Mouse (Mus musculus): ENCODE data around the gene Foxp3. TPM values are rescaled to one million over a fixed set of nuclear protein-coding genes. Genes with fewer than 3 reads are reported as not detected.

The Foxp3 gene
- 0.06 TPM in 1 of 2 replicates, not detected in the other for polyA plus RNA-seq (2014; fragmentation: Nextera tagmentation; extraction: Ambion mirVana)

- H3K27me3 ChIP-seq (replicated peaks; ENCODE audit: control insufficient read depth, insufficient read depth, low read length): no peaks in the 10 kb centered on the region
- 29% methylated on average over 54 of the region's 72 CpGs for WGBS
- peak within 1 kb of the TSS; percentile 69 for H3K4me3 ChIP-seq (ENCODE audit: low read depth, low read length)
- no peaks in the 10 kb centered on the region for H3K9me3 ChIP-seq (ENCODE audit: control insufficient read depth, low read length)
- ATAC-seq (replicated peaks; ENCODE audit: low FRiP score) (peak; percentile 56; the same call in 1 of the 2 replicates), DNase-seq (ENCODE audit: low spot score) (no peak)
- H3K4me2 ChIP-seq: peak within 1 kb of the TSS; percentile 82
- no peaks in the 10 kb centered on the region for H3K36me3 ChIP-seq (ENCODE audit: control insufficient read depth, insufficient read depth, low read length)
- H3K9ac ChIP-seq (ENCODE audit: low read depth, low read length): peak within 1 kb of the TSS; percentile 77
- peaks cover 17% of the 10 kb centered on the region for H3K4me1 ChIP-seq (replicated peaks; ENCODE audit: control insufficient read depth, insufficient read depth, low read length)
- H3K27ac ChIP-seq (ENCODE audit: low read depth, low read length): peak within 1 kb of the TSS; percentile 79
These were observed at the start of gene Foxp3 for GRCm38 (mm10) chrX:7573176-7574086. Foxp3 (plus strand) TSS chrX:7573644.

GRCm38 (mm10) chrX:7524961-7525360 lies 48.5 kb upstream of the Foxp3 start:
- Histone ChIP-seq H3K4me1 (replicated peaks; ENCODE audit: control insufficient read depth, insufficient read depth, low read length) (no peaks in the 10 kb centered on the region), H3K9ac (ENCODE audit: low read depth, low read length) (no peak overlapping the region), H3K4me2 (no peak overlapping the region), H3K4me3 (ENCODE audit: low read depth, low read length) (no peak overlapping the region), H3K27me3 (replicated peaks; ENCODE audit: control insufficient read depth, insufficient read depth, low read length) (no peaks in the 10 kb centered on the region), H3K27ac (ENCODE audit: low read depth, low read length) (no peak overlapping the region), H3K36me3 (ENCODE audit: control insufficient read depth, insufficient read depth, low read length) (no peaks in the 10 kb centered on the region), H3K9me3 (ENCODE audit: control insufficient read depth, low read length) (no peaks in the 10 kb centered on the region)
- DNase-seq (ENCODE audit: low spot score) (no peak), ATAC-seq (replicated peaks; ENCODE audit: low FRiP score) (no peak)
- 58% methylated on average over 3 of the region's 3 CpGs for WGBS

GRCm38 (mm10) chrX:7553474-7553873 lies 20.0 kb upstream of the Foxp3 start:
- no peak overlapping the region for H3K4me3 ChIP-seq (ENCODE audit: low read depth, low read length)
- no peaks in the 10 kb centered on the region for H3K36me3 ChIP-seq (ENCODE audit: control insufficient read depth, insufficient read depth, low read length)
- H3K4me2 ChIP-seq: no peak overlapping the region
- H3K4me1 ChIP-seq (replicated peaks; ENCODE audit: control insufficient read depth, insufficient read depth, low read length): no peaks in the 10 kb centered on the region
- H3K27ac ChIP-seq (ENCODE audit: low read depth, low read length): no peak overlapping the region
- no peaks in the 10 kb centered on the region for H3K9me3 ChIP-seq (ENCODE audit: control insufficient read depth, low read length)
- no peak for DNase-seq (ENCODE audit: low spot score)
- H3K27me3 ChIP-seq (replicated peaks; ENCODE audit: control insufficient read depth, insufficient read depth, low read length): no peaks in the 10 kb centered on the region
- no peak for ATAC-seq (replicated peaks; ENCODE audit: low FRiP score)
- no peak overlapping the region for H3K9ac ChIP-seq (ENCODE audit: low read depth, low read length)
- 78% methylated on average over 4 of the region's 4 CpGs for WGBS

- Histone ChIP-seq H3K4me3 (ENCODE audit: low read depth, low read length) (no peak overlapping the region), H3K9me3 (ENCODE audit: control insufficient read depth, low read length) (no peaks in the 10 kb centered on the region), H3K4me2 (no peak overlapping the region), H3K9ac (ENCODE audit: low read depth, low read length) (no peak overlapping the region), H3K27me3 (replicated peaks; ENCODE audit: control insufficient read depth, insufficient read depth, low read length) (no peaks in the 10 kb centered on the region), H3K4me1 (replicated peaks; ENCODE audit: control insufficient read depth, insufficient read depth, low read length) (no peaks in the 10 kb centered on the region), H3K36me3 (ENCODE audit: control insufficient read depth, insufficient read depth, low read length) (no peaks in the 10 kb centered on the region), H3K27ac (ENCODE audit: low read depth, low read length) (no peak overlapping the region)
- whole genome bisulfite sequencing: 27% methylated on average over 2 of the region's 2 CpGs
- DNase-seq (ENCODE audit: low spot score) (no peak), ATAC-seq (replicated peaks; ENCODE audit: low FRiP score) (no peak)
These were observed 10.4 kb upstream of the Foxp3 start for GRCm38 (mm10) chrX:7563076-7563475.

GRCm38 (mm10) chrX:7566352-7566751 lies 7.1 kb upstream of the Foxp3 start:
- Histone ChIP-seq H3K9ac (ENCODE audit: low read depth, low read length) (no peak overlapping the region), H3K9me3 (ENCODE audit: control insufficient read depth, low read length) (no peaks in the 10 kb centered on the region), H3K4me3 (ENCODE audit: low read depth, low read length) (no peak overlapping the region), H3K36me3 (ENCODE audit: control insufficient read depth, insufficient read depth, low read length) (no peaks in the 10 kb centered on the region), H3K27ac (ENCODE audit: low read depth, low read length) (no peak overlapping the region), H3K4me1 (replicated peaks; ENCODE audit: control insufficient read depth, insufficient read depth, low read length) (no peaks in the 10 kb centered on the region; the same call in 1 of the 2 replicates), H3K4me2 (no peak overlapping the region), H3K27me3 (replicated peaks; ENCODE audit: control insufficient read depth, insufficient read depth, low read length) (no peaks in the 10 kb centered on the region)
- WGBS: 66% methylated on average over 6 of the region's 6 CpGs
- no peak for ATAC-seq (replicated peaks; ENCODE audit: low FRiP score)
- no peak for DNase-seq (ENCODE audit: low spot score)

- H3K27me3 ChIP-seq (replicated peaks; ENCODE audit: control insufficient read depth, insufficient read depth, low read length): no peaks in the 10 kb centered on the region
- DNase-seq (ENCODE audit: low spot score) (no peak), ATAC-seq (replicated peaks; ENCODE audit: low FRiP score) (no peak)
- no peak overlapping the region for H3K4me2 ChIP-seq
- no peaks in the 10 kb centered on the region for H3K9me3 ChIP-seq (ENCODE audit: control insufficient read depth, low read length)
- peaks cover 7% of the 10 kb centered on the region for H3K4me1 ChIP-seq (replicated peaks; ENCODE audit: control insufficient read depth, insufficient read depth, low read length)
- no peak overlapping the region for H3K27ac ChIP-seq (ENCODE audit: low read depth, low read length)
- no peaks in the 10 kb centered on the region for H3K36me3 ChIP-seq (ENCODE audit: control insufficient read depth, insufficient read depth, low read length)
- no peak overlapping the region for H3K4me3 ChIP-seq (ENCODE audit: low read depth, low read length)
- no peak overlapping the region for H3K9ac ChIP-seq (ENCODE audit: low read depth, low read length)
- 54% methylated on average over 9 of the region's 9 CpGs for WGBS
These were observed 6.0 kb upstream of the Foxp3 start for GRCm38 (mm10) chrX:7567491-7567890.

- Histone ChIP-seq H3K4me1 (replicated peaks; ENCODE audit: control insufficient read depth, insufficient read depth, low read length) (peaks cover 17% of the 10 kb centered on the region), H3K27me3 (replicated peaks; ENCODE audit: control insufficient read depth, insufficient read depth, low read length) (no peaks in the 10 kb centered on the region), H3K27ac (ENCODE audit: low read depth, low read length) (no peak overlapping the region), H3K9me3 (ENCODE audit: control insufficient read depth, low read length) (no peaks in the 10 kb centered on the region), H3K4me3 (ENCODE audit: low read depth, low read length) (no peak overlapping the region), H3K36me3 (ENCODE audit: control insufficient read depth, insufficient read depth, low read length) (no peaks in the 10 kb centered on the region), H3K9ac (ENCODE audit: low read depth, low read length) (no peak overlapping the region), H3K4me2 (no peak overlapping the region)
- 56% methylated on average over 7 of the region's 7 CpGs for WGBS
- ATAC-seq (replicated peaks; ENCODE audit: low FRiP score): no peak
- DNase-seq (ENCODE audit: low spot score): no peak
These were observed 2.8 kb upstream of the Foxp3 start for GRCm38 (mm10) chrX:7570481-7571175.

GRCm38 (mm10) chrX:7571565-7572136 lies 1.8 kb upstream of the Foxp3 start:
- H3K9me3 ChIP-seq (ENCODE audit: control insufficient read depth, low read length): no peaks in the 10 kb centered on the region
- no peaks in the 10 kb centered on the region for H3K36me3 ChIP-seq (ENCODE audit: control insufficient read depth, insufficient read depth, low read length)
- no peaks in the 10 kb centered on the region for H3K27me3 ChIP-seq (replicated peaks; ENCODE audit: control insufficient read depth, insufficient read depth, low read length)
- H3K4me2 ChIP-seq: peak overlapping the region; percentile 1; the same call in 1 of the 2 replicates
- no peak for DNase-seq (ENCODE audit: low spot score)
- no peak overlapping the region for H3K9ac ChIP-seq (ENCODE audit: low read depth, low read length)
- H3K27ac ChIP-seq (ENCODE audit: low read depth, low read length): no peak overlapping the region
- WGBS: 76% methylated on average over 9 of the region's 9 CpGs
- H3K4me3 ChIP-seq (ENCODE audit: low read depth, low read length): no peak overlapping the region
- no peak for ATAC-seq (replicated peaks; ENCODE audit: low FRiP score)
- H3K4me1 ChIP-seq (replicated peaks; ENCODE audit: control insufficient read depth, insufficient read depth, low read length): peaks cover 17% of the 10 kb centered on the region
